In the genomic region with DNA sequence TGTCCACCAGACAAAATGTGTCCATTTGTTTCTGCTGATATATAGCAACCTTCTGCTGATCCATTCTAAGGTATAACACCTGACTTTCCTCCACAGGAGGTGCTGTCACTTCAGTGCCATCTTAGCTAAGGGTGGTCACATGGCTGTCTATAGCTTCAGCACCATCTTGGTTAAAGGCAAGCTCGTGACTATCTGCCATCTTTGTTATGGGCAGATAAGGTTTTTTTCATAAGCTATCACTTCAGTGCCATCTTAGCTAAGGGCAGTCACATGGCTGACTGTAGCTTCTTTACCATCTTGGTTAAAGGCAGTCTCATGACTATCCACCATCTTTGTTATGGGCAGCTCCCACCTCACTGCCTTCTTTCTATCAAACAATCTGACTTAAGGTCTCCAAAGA, we compare ENCODE assay signal across 9 mouse cellular contexts. TPM values are rescaled to one million over a fixed set of nuclear protein-coding genes. Genes with fewer than 3 reads are reported as not detected.
DNase-seq lines count a peak whose midpoint lies in the region; ATAC-seq and TF ChIP-seq lines count a peak whose summit lies in the region.
"Had no signal": no experiment of that assay in that cellular context is flagged by ENCODE, and none has a peak within 500 bp of the region (broad histone marks: within the 10 kb centered on the region; RNA-seq: fewer than 3 reads in every experiment).

No protein-coding gene starts in this region.

- H3K4me1 ChIP-seq in liver, adult 2 months (ENCODE audit: control insufficient read depth, insufficient read depth, low read length) = no peaks in the 10 kb centered on the region
- no peaks in the 10 kb centered on the region for H3K4me1 ChIP-seq in liver, embryonic 12.5 days
- no peaks in the 10 kb centered on the region for H3K4me1 ChIP-seq in G1E (ENCODE audit: insufficient read depth, low read depth, low read length)
- H3K4me1 ChIP-seq in neural tube, embryonic 13.5 days (replicated peaks) = no peaks in the 10 kb centered on the region

- no peak for TF ChIP-seq CTCF in liver, adult 2 months (IDR thresholded peaks at IDR 0.05; ENCODE audit: low read depth, low read length)
- no peak for TF ChIP-seq CTCF in G1E (IDR thresholded peaks at IDR 0.05; ENCODE audit: low read depth, low read length)

- no peak for TF ChIP-seq POLR2A in liver, adult 2 months (IDR thresholded peaks at IDR 0.05; ENCODE audit: extremely low read depth, insufficient read depth, low read length)

- no peak overlapping the region for H3K9ac ChIP-seq in liver, adult 2 months (ENCODE audit: low read depth, low read length)
- no peak overlapping the region for H3K9ac ChIP-seq in liver, embryonic 12.5 days
- H3K9ac ChIP-seq in neural tube, embryonic 13.5 days = no peak overlapping the region

- H3K4me2 ChIP-seq in liver, embryonic 12.5 days = no peak overlapping the region
- no peak overlapping the region for H3K4me2 ChIP-seq in neural tube, embryonic 13.5 days

- H3K27me3 ChIP-seq in liver, adult 2 months (ENCODE audit: control insufficient read depth, insufficient read depth, low read length) = no peaks in the 10 kb centered on the region
- no peaks in the 10 kb centered on the region for H3K27me3 ChIP-seq in liver, embryonic 12.5 days (replicated peaks)
- H3K27me3 ChIP-seq in G1E (ENCODE audit: insufficient read depth, low read length) = peaks cover 7% of the 10 kb centered on the region
- no peaks in the 10 kb centered on the region for H3K27me3 ChIP-seq in neural tube, embryonic 13.5 days

- no peak for ATAC-seq in liver, embryonic 12.5 days
- ATAC-seq in G1E (ENCODE audit: extremely low read depth, insufficient number of reproducible peaks, low FRiP score, poor library complexity, severe bottlenecking) = peak; percentile 54
- ATAC-seq in granulocyte monocyte progenitor cell, adult 5-6 weeks (replicated peaks; ENCODE audit: poor library complexity, severe bottlenecking) = peak; percentile 35
- peak; percentile 96 for ATAC-seq in neural tube, embryonic 13.5 days (ENCODE audit: low read depth)

- H3K79me2 ChIP-seq in liver, adult 2 months (ENCODE audit: control insufficient read depth, insufficient read depth, low read length) = no peaks in the 10 kb centered on the region

- H3K9me3 ChIP-seq in liver, embryonic 12.5 days (replicated peaks) = no peaks in the 10 kb centered on the region
- no peaks in the 10 kb centered on the region for H3K9me3 ChIP-seq in G1E (replicated peaks)
- H3K9me3 ChIP-seq in neural tube, embryonic 13.5 days = no peaks in the 10 kb centered on the region

- peak; percentile 30 for DNase-seq in liver, adult 2 months (ENCODE audit: extremely low read depth, low read depth, low spot score)
- no peak for DNase-seq in G1E (ENCODE audit: low spot score)
- DNase-seq in urinary bladder, postnatal 14 days (ENCODE audit: low spot score) = no peak
- DNase-seq in testis, postnatal 10 days (ENCODE audit: low spot score) = no peak
- no peak for DNase-seq in kidney, postnatal 25 days

- 78% methylated on average over 1 of the region's 1 CpGs for WGBS in liver, adult 2 months
- WGBS in liver, embryonic 12.5 days (ENCODE audit: insufficient replicate concordance) = 53% methylated on average over 1 of the region's 1 CpGs
- 85% methylated on average over 1 of the region's 1 CpGs for WGBS in neural tube, embryonic 13.5 days

- H3K36me3 ChIP-seq in liver, adult 2 months (ENCODE audit: control insufficient read depth, insufficient read depth, low read length) = no peaks in the 10 kb centered on the region
- no peaks in the 10 kb centered on the region for H3K36me3 ChIP-seq in liver, embryonic 12.5 days
- H3K36me3 ChIP-seq in G1E (replicated peaks) = no peaks in the 10 kb centered on the region
- H3K36me3 ChIP-seq in neural tube, embryonic 13.5 days = no peaks in the 10 kb centered on the region

- H3K27ac ChIP-seq in liver, adult 2 months (replicated peaks; ENCODE audit: insufficient read depth, low read depth, low read length) = no peak overlapping the region
- no peak overlapping the region for H3K27ac ChIP-seq in liver, embryonic 12.5 days
- H3K27ac ChIP-seq in neural tube, embryonic 13.5 days (replicated peaks) = no peak overlapping the region

- no peak overlapping the region for H3K4me3 ChIP-seq in liver, adult 2 months (ENCODE audit: insufficient read depth, low read depth, low read length)
- H3K4me3 ChIP-seq in liver, embryonic 12.5 days = no peak overlapping the region
- H3K4me3 ChIP-seq in G1E (ENCODE audit: low read depth, low read length) = no peak overlapping the region
- H3K4me3 ChIP-seq in neural tube, embryonic 13.5 days = no peak overlapping the region

RNA-seq across cellular contexts. Expression of gene Myoc, which starts 23.4 kb away (rescaled TPM):
- total RNA-seq in liver, adult 2 months (2014; rRNA removed) = 0.07 TPM in 1 of 2 replicates, not detected in the other
- polyA plus RNA-seq in liver, adult 2 months (2012; rRNA removed) = not detected in 2 replicates
- not detected in 2 replicates for polyA plus RNA-seq in liver, embryonic 12.5 days (2016; fragmentation: Nextera tagmentation; extraction: Ambion mirVana)
- total RNA-seq in G1E (2014; fragmentation: Nextera tagmentation) (not detected in 2 replicates), G1E (2017) (0.11 and 0.12 TPM in 2 replicates)
- not detected in 2 replicates for polyA plus RNA-seq in G1E (2012)
- not detected in 2 replicates for total RNA-seq in granulocyte monocyte progenitor cell, adult 5-6 weeks (2014; fragmentation: Nextera tagmentation)
- total RNA-seq in granulocyte monocyte progenitor cell, adult 5-6 weeks (2017) = not detected in 2 replicates
- polyA plus RNA-seq in neural tube, embryonic 13.5 days (2015; fragmentation: Nextera tagmentation; extraction: Ambion mirVana) = not detected in 2 replicates

RNA-seq across cellular contexts. Expression of gene Myocos, which starts 42.5 kb away (rescaled TPM):
- total RNA-seq in liver, adult 2 months (2014; rRNA removed) = not detected in 2 replicates
- not detected in 2 replicates for polyA plus RNA-seq in liver, adult 2 months (2012; rRNA removed)
- polyA plus RNA-seq in liver, embryonic 12.5 days (2016; fragmentation: Nextera tagmentation; extraction: Ambion mirVana) = not detected in 2 replicates
- total RNA-seq in G1E (2014; fragmentation: Nextera tagmentation) = not detected in 2 replicates
- total RNA-seq in G1E (2017) = not detected in 2 replicates
- polyA plus RNA-seq in G1E (2012) = not detected in 2 replicates
- total RNA-seq in granulocyte monocyte progenitor cell, adult 5-6 weeks (2014; fragmentation: Nextera tagmentation) = not detected in 2 replicates
- not detected in 2 replicates for total RNA-seq in granulocyte monocyte progenitor cell, adult 5-6 weeks (2017)
- polyA plus RNA-seq in neural tube, embryonic 13.5 days (2015; fragmentation: Nextera tagmentation; extraction: Ambion mirVana) = not detected in 2 replicates
- total RNA-seq: left cerebral cortex, postnatal 25 days had no signal

RNA-seq across cellular contexts. Expression of gene Vamp4, which starts 45.2 kb away (rescaled TPM):
- 12.5 and 14.6 TPM in 2 replicates for total RNA-seq in liver, adult 2 months (2014; rRNA removed)
- 4.5 and 4.8 TPM in 2 replicates for polyA plus RNA-seq in liver, adult 2 months (2012; rRNA removed)
- polyA plus RNA-seq in liver, embryonic 12.5 days (2016; fragmentation: Nextera tagmentation; extraction: Ambion mirVana) = 19.6 and 19.7 TPM in 2 replicates
- total RNA-seq in G1E (2014; fragmentation: Nextera tagmentation) (68.6 and 69.2 TPM in 2 replicates), G1E (2017) (36.5 and 46.7 TPM in 2 replicates)
- polyA plus RNA-seq in G1E (2012) = 19.8 and 20.6 TPM in 2 replicates
- total RNA-seq in granulocyte monocyte progenitor cell, adult 5-6 weeks (2014; fragmentation: Nextera tagmentation) = 27.1 and 31.9 TPM in 2 replicates
- 26.7 and 27.2 TPM in 2 replicates for total RNA-seq in granulocyte monocyte progenitor cell, adult 5-6 weeks (2017)
- 80.2 and 80.4 TPM in 2 replicates for polyA plus RNA-seq in neural tube, embryonic 13.5 days (2015; fragmentation: Nextera tagmentation; extraction: Ambion mirVana)
